Mouse (Mus musculus) liver, postnatal 0 days (tissue): Measurements from ENCODE around the gene Lias. TPM values are rescaled to one million over a fixed set of nuclear protein-coding genes. Genes with fewer than 3 reads are reported as not detected.

Experiments used
- ATAC-seq: fragments of 200-750 bp; cut with Nextera tagmentation; 2 replicates; pipeline ENCODE4 v1.8.0; 2017; ENCODE audit warnings: mild to moderate bottlenecking, moderate library complexity
- DNase-seq: peaks from one replicate; pipeline ENCODE4 v3.0.0-alpha.2; 2016
- H3K27ac ChIP-seq: fragments of 300-500 bp; sonication (generic); 2 replicates; pipeline ENCODE4 v1.5.1; 2014; ENCODE audit warnings: antibody characterized with exemption, moderate library complexity, mild to moderate bottlenecking, low read depth
- H3K27me3 ChIP-seq: fragments of 300-500 bp; sonication (generic); 2 replicates; pipeline ENCODE4 v1.6.1; 2014; ENCODE audit warnings: low read length, control low read depth, mixed read lengths; ENCODE audit not compliant: insufficient read depth
- H3K36me3 ChIP-seq: fragments of 300-500 bp; sonication (generic); replicated peaks from 2 replicates; pipeline ENCODE4 v1.6.1; 2014; ENCODE audit warnings: mild to moderate bottlenecking, control low read depth, low read length, moderate library complexity, mixed read lengths; ENCODE audit not compliant: insufficient read depth
- H3K4me1 ChIP-seq: fragments of 300-500 bp; sonication (generic); 2 replicates; pipeline ENCODE4 v1.6.1; 2014; ENCODE audit warnings: antibody characterized with exemption, mild to moderate bottlenecking, control low read depth; ENCODE audit not compliant: insufficient read depth
- H3K4me2 ChIP-seq: fragments of 300-500 bp; sonication (generic); 2 replicates; pipeline ENCODE4 v1.6.1; 2014; ENCODE audit warnings: low read depth, mild to moderate bottlenecking, low read length, moderate library complexity, mixed read lengths
- H3K4me3 ChIP-seq: fragments of 300-500 bp; sonication (generic); 2 replicates; pipeline ENCODE4 v1.5.1; 2014; ENCODE audit warnings: low read depth, low read length
- H3K9ac ChIP-seq: fragments of 300-500 bp; sonication (generic); replicated peaks from 2 replicates; pipeline ENCODE4 v1.6.1; 2014; ENCODE audit warnings: mild to moderate bottlenecking, moderate library complexity
- H3K9me3 ChIP-seq: fragments of 300-500 bp; sonication (generic); 2 replicates; pipeline ENCODE4 v1.6.1; 2016; ENCODE audit warnings: mild to moderate bottlenecking, control low read depth, low read length, mixed read lengths
- CTCF ChIP-seq: sonication (generic); IDR thresholded peaks from 2 replicates; pipeline ENCODE4 v1.5.1; 2016; ENCODE audit warnings: antibody characterized with exemption, low read depth
- EP300 ChIP-seq: IDR thresholded peaks from 2 replicates; pipeline ENCODE4 v1.6.1; 2016; ENCODE audit warnings: antibody characterized with exemption, low read depth, mild to moderate bottlenecking
- WGBS: fragments of 180-500 bp; shearing (Covaris S2); extraction: QIAGEN DNeasy Blood & Tissue Kit; methylation state at CpG from one replicate; pipeline ENCODE4 v1.1.7; 2014; ENCODE audit not compliant: insufficient replicate concordance; 5-methylcytosine and 5-hydroxymethylcytosine counted together
- polyA plus RNA-seq: library from polyadenylated mRNA; unstranded; fragments of >200 nt; fragmentation: Nextera tagmentation; extraction: Ambion mirVana; gene quantifications from 2 replicates; pipeline ENCODE4 v1.2.1, GENCODE M21; 2015

The Lias gene
- polyA plus RNA-seq, 1 experiment from 2014 or later: 34.0 TPM

- H3K4me3 ChIP-seq: no peak overlapping the region
- H3K36me3 ChIP-seq: peaks cover 19% of the 10 kb centered on the region; the same call in 1 of the 2 replicates
- WGBS: 43% methylated on average over 6 of the region's 6 CpGs
- no peak overlapping the region for H3K4me2 ChIP-seq
- H3K4me1 ChIP-seq: no peaks in the 10 kb centered on the region
- DNase-seq (no peak), ATAC-seq (0 out of 2 replicates have a peak, but pooled peaks have one; percentile 37)
- H3K27me3 ChIP-seq: no peaks in the 10 kb centered on the region
- no peak overlapping the region for H3K9ac ChIP-seq
- no peak for TF ChIP-seq CTCF
- no peak for TF ChIP-seq EP300
- H3K27ac ChIP-seq: no peak overlapping the region
- no peaks in the 10 kb centered on the region for H3K9me3 ChIP-seq
Observed at GRCm38 (mm10) chr5:65420822-65421221, 29.5 kb downstream of the Lias start.

- WGBS: 90% methylated on average over 8 of the region's 8 CpGs
- no peaks in the 10 kb centered on the region for H3K4me1 ChIP-seq
- H3K27me3 ChIP-seq: no peaks in the 10 kb centered on the region
- H3K4me2 ChIP-seq: no peak overlapping the region
- H3K4me3 ChIP-seq: no peak overlapping the region
- H3K9me3 ChIP-seq: no peaks in the 10 kb centered on the region
- H3K27ac ChIP-seq: no peak overlapping the region
- DNase-seq (no peak), ATAC-seq (no peak)
- peaks cover 19% of the 10 kb centered on the region for H3K36me3 ChIP-seq
- TF ChIP-seq CTCF (no peak), EP300 (no peak)
- H3K9ac ChIP-seq: no peak overlapping the region
Observed at GRCm38 (mm10) chr5:65422803-65423202, 31.5 kb downstream of the Lias start.

- DNase-seq (no peak), ATAC-seq (peak; percentile 81)
- H3K9me3 ChIP-seq: no peaks in the 10 kb centered on the region
- 60% methylated on average over 6 of the region's 6 CpGs for WGBS
- TF ChIP-seq CTCF (no peak), EP300 (0 out of 2 replicates have a peak, but pooled peaks have one; percentile 30)
- H3K36me3 ChIP-seq: peaks cover 14% of the 10 kb centered on the region
- H3K27me3 ChIP-seq: no peaks in the 10 kb centered on the region
- H3K27ac ChIP-seq: no peak overlapping the region
- no peak overlapping the region for H3K9ac ChIP-seq
- no peak overlapping the region for H3K4me2 ChIP-seq
- no peak overlapping the region for H3K4me3 ChIP-seq
- H3K4me1 ChIP-seq: 0 out of 2 replicates have a peak, but pooled peaks cover 3% of the 10 kb centered on the region
Observed at GRCm38 (mm10) chr5:65424215-65424614, 32.9 kb downstream of the Lias start.

GRCm38 (mm10) chr5:65425251-65425650 lies 34.0 kb downstream of the Lias start:
- Histone ChIP-seq H3K27ac (no peak overlapping the region), H3K9me3 (no peaks in the 10 kb centered on the region), H3K4me1 (0 out of 2 replicates have a peak, but pooled peaks cover 3% of the 10 kb centered on the region), H3K9ac (no peak overlapping the region), H3K36me3 (peaks cover 14% of the 10 kb centered on the region), H3K27me3 (no peaks in the 10 kb centered on the region), H3K4me3 (no peak overlapping the region), H3K4me2 (no peak overlapping the region)
- DNase-seq (no peak), ATAC-seq (no peak)
- 70% methylated on average over 5 of the region's 5 CpGs for WGBS
- TF ChIP-seq EP300 (no peak), CTCF (no peak)

GRCm38 (mm10) chr5:65428321-65428720 lies 37.0 kb downstream of the Lias start:
- Histone ChIP-seq H3K36me3 (no peaks in the 10 kb centered on the region; the same call in none of the 2 replicates), H3K27me3 (no peaks in the 10 kb centered on the region), H3K4me1 (0 out of 2 replicates have a peak, but pooled peaks cover 3% of the 10 kb centered on the region), H3K4me2 (no peak overlapping the region), H3K27ac (no peak overlapping the region), H3K9ac (no peak overlapping the region), H3K4me3 (no peak overlapping the region), H3K9me3 (no peaks in the 10 kb centered on the region)
- DNase-seq: no peak
- no peak for TF ChIP-seq EP300
- TF ChIP-seq CTCF: no peak
- no peak for ATAC-seq
- 51% methylated on average over 4 of the region's 4 CpGs for WGBS

GRCm38 (mm10) chr5:65429441-65429840 lies 38.1 kb downstream of the Lias start:
- no peak for ATAC-seq
- Histone ChIP-seq H3K4me1 (peaks cover 6% of the 10 kb centered on the region), H3K9me3 (no peaks in the 10 kb centered on the region), H3K27ac (no peak overlapping the region), H3K36me3 (no peaks in the 10 kb centered on the region; the same call in none of the 2 replicates), H3K27me3 (no peaks in the 10 kb centered on the region), H3K4me3 (no peak overlapping the region), H3K9ac (no peak overlapping the region), H3K4me2 (no peak overlapping the region)
- no peak for TF ChIP-seq CTCF
- no peak for TF ChIP-seq EP300
- no peak for DNase-seq
- WGBS: 77% methylated on average over 5 of the region's 5 CpGs
